Mouse (Mus musculus): ENCODE measurements around the gene Pign.

GRCm38 (mm10) chr1:105700984-105701530 lies 37.6 kb upstream of the Pign start:
- TF ChIP-seq CTCF (IDR thresholded peaks at IDR 0.05; ENCODE audit: low read depth) (no peak), EP300 (optimal IDR thresholded peaks at IDR 0.05) (no peak)

All from stomach, postnatal 0 days (tissue).